Mouse (Mus musculus) testis, adult 2 months (tissue): Measurements from ENCODE around the gene Auts2.

Experiments used
- CTCF ChIP-seq: fragments of 200-500 bp; IDR thresholded peaks from 2 replicates; pipeline ENCODE4 v1.5.1; 2012; ENCODE audit warnings: low read depth, mild to moderate bottlenecking, inconsistent platforms, low read length, moderate library complexity; ENCODE audit not compliant: control insufficient read depth, insufficient read depth, insufficient replicate concordance
- POLR2A ChIP-seq: fragments of 200-500 bp; IDR thresholded peaks from 2 replicates; pipeline ENCODE4 v1.6.1; 2012; ENCODE audit warnings: low read depth, mild to moderate bottlenecking, inconsistent platforms, low read length, moderate library complexity; ENCODE audit not compliant: control insufficient read depth

- TF ChIP-seq CTCF (no peak), POLR2A (no peak)
These were observed 1033.8 kb downstream of the Auts2 start for GRCm38 (mm10) chr5:131509315-131509714.
